Mouse (Mus musculus) MEL (cell line): ENCODE measurements around the gene Coro1b. TPM values are rescaled to one million over a fixed set of nuclear protein-coding genes. Genes with fewer than 3 reads are reported as not detected.

Experiments
- polyA plus RNA-seq, 2 experiments: library from polyadenylated mRNA; stranded (reverse) in 1 of 2; unstranded in 1 of 2; fragments of >175 nt in 1 of 2; fragments of >200 nt in 1 of 2; gene quantifications; 2 replicates each; pipeline versions ENCODE4 v1.2.1 to v1.2.4; 2012; ENCODE audit warnings: low replicate concordance in 2 of 2, low read depth in 1 of 2; ENCODE audit not compliant: insufficient read length in 2 of 2, insufficient read depth in 1 of 2, missing spikeins in 1 of 2
- total RNA-seq: library from RNA; depleted of rRNA; stranded (reverse); fragments of 300-350 nt; gene quantifications from 2 replicates; pipeline ENCODE4 v1.2.3, GENCODE M21; 2012; rRNA removed

Coro1b gene
- total and polyA plus RNA-seq, 3 experiments = 55.5 to 111 TPM; not detected in 1

Other genes starting within 250 kb of the Coro1b start
Only the 30 nearest of the 34 such genes appear.
- gene Unc93b1, start 213.4 kb upstream of the Coro1b start, total RNA-seq = 4.3 and 4.7 TPM in 2 replicates
- gene Unc93b1, start 213.4 kb upstream of the Coro1b start, polyA plus RNA-seq = 1 to 10 TPM in 1 of 2 experiments, not detected in 1; 8.2 TPM
- gene Aldh3b3, start 190.0 kb upstream of the Coro1b start, total RNA-seq = not detected in 2 replicates
- gene Aldh3b3, start 190.0 kb upstream of the Coro1b start, polyA plus RNA-seq = not detected
- not detected in 2 replicates for gene Aldh3b2, start 176.3 kb upstream of the Coro1b start, total RNA-seq
- gene Aldh3b2, start 176.3 kb upstream of the Coro1b start, polyA plus RNA-seq = not detected
- gene Acy3, start 162.0 kb upstream of the Coro1b start, total RNA-seq = 3.3 and 5.9 TPM in 2 replicates
- gene Acy3, start 162.0 kb upstream of the Coro1b start, polyA plus RNA-seq = 10 to 100 TPM in 1 of 2 experiments, not detected in 1; 12.1 TPM
- gene Tbx10, start 155.9 kb upstream of the Coro1b start, total RNA-seq = not detected in 2 replicates
- not detected for gene Tbx10, start 155.9 kb upstream of the Coro1b start, polyA plus RNA-seq
- gene Nudt8, start 148.0 kb upstream of the Coro1b start, total RNA-seq = 64.8 and 71.5 TPM in 2 replicates
- 10 to 100 TPM in 1 of 2 experiments, not detected in 1; 58.1 TPM for gene Nudt8, start 148.0 kb upstream of the Coro1b start, polyA plus RNA-seq
- gene Gm49405, start 148.0 kb upstream of the Coro1b start, total RNA-seq = 1.8 and 3.6 TPM in 2 replicates
- 1 to 10 TPM in 1 of 2 experiments, not detected in 1; 5.7 TPM for gene Gm49405, start 148.0 kb upstream of the Coro1b start, polyA plus RNA-seq
- gene Doc2g, start 145.3 kb upstream of the Coro1b start, total RNA-seq = 6.8 and 9.9 TPM in 2 replicates
- 10 to 100 TPM in 1 of 2 experiments, not detected in 1; 16.0 TPM for gene Doc2g, start 145.3 kb upstream of the Coro1b start, polyA plus RNA-seq
- 235 and 267 TPM in 2 replicates for gene Ndufv1, start 135.8 kb upstream of the Coro1b start, total RNA-seq
- 100 to 1,000 TPM in 1 of 2 experiments, not detected in 1; 218 TPM for gene Ndufv1, start 135.8 kb upstream of the Coro1b start, polyA plus RNA-seq
- 251 and 270 TPM in 2 replicates for gene Gstp1, start 110.6 kb upstream of the Coro1b start, total RNA-seq
- 100 to 1,000 TPM in 1 of 2 experiments, not detected in 1; 369 TPM for gene Gstp1, start 110.6 kb upstream of the Coro1b start, polyA plus RNA-seq
- 7.4 TPM in 1 of 2 replicates, not detected in the other for gene Gstp2, start 102.6 kb upstream of the Coro1b start, total RNA-seq
- gene Gstp2, start 102.6 kb upstream of the Coro1b start, polyA plus RNA-seq = under 1 TPM in 1 of 2 experiments, not detected in 1; 0.65 TPM
- gene Gstp3, start 89.0 kb upstream of the Coro1b start, total RNA-seq = not detected in 2 replicates
- gene Gstp3, start 89.0 kb upstream of the Coro1b start, polyA plus RNA-seq = under 1 TPM in 1 of 2 experiments, not detected in 1; 0.84 TPM
- gene Cabp2, start 67.0 kb upstream of the Coro1b start, total RNA-seq = not detected in 2 replicates
- gene Cabp2, start 67.0 kb upstream of the Coro1b start, polyA plus RNA-seq = under 1 TPM in 1 of 2 experiments, not detected in 1; 0.14 TPM
- gene Cdk2ap2, start 51.4 kb upstream of the Coro1b start, total RNA-seq = 53.4 and 53.5 TPM in 2 replicates
- gene Cdk2ap2, start 51.4 kb upstream of the Coro1b start, polyA plus RNA-seq = 10 to 100 TPM in 1 of 2 experiments, not detected in 1; 97.6 TPM
- 18.4 and 25.3 TPM in 2 replicates for gene Pitpnm1, start 48.6 kb upstream of the Coro1b start, total RNA-seq
- gene Pitpnm1, start 48.6 kb upstream of the Coro1b start, polyA plus RNA-seq = 10 to 100 TPM in 1 of 2 experiments, not detected in 1; 51.2 TPM
- gene Aip, start 22.8 kb upstream of the Coro1b start, total RNA-seq = 37.8 and 40.0 TPM in 2 replicates
- 100 to 1,000 TPM in 1 of 2 experiments, not detected in 1; 101 TPM for gene Aip, start 22.8 kb upstream of the Coro1b start, polyA plus RNA-seq
- not detected in 2 replicates for gene Gpr152, start 8.8 kb upstream of the Coro1b start, total RNA-seq
- under 1 TPM in 1 of 2 experiments, not detected in 1; 0.03 TPM for gene Gpr152, start 8.8 kb upstream of the Coro1b start, polyA plus RNA-seq
- 0.08 and 0.13 TPM in 2 replicates for gene Cabp4, start 4.6 kb upstream of the Coro1b start, total RNA-seq
- under 1 TPM in 1 of 2 experiments, not detected in 1; 0.24 TPM for gene Cabp4, start 4.6 kb upstream of the Coro1b start, polyA plus RNA-seq
- gene Ptprcap, start 5.0 kb downstream of the Coro1b start, total RNA-seq = 75.7 and 80.3 TPM in 2 replicates
- 10 to 100 TPM in 1 of 2 experiments, not detected in 1; 67.9 TPM for gene Ptprcap, start 5.0 kb downstream of the Coro1b start, polyA plus RNA-seq
- 7.4 and 8.7 TPM in 2 replicates for gene Rps6kb2, start 14.7 kb downstream of the Coro1b start, total RNA-seq
- gene Rps6kb2, start 14.7 kb downstream of the Coro1b start, polyA plus RNA-seq = 10 to 100 TPM in 1 of 2 experiments, not detected in 1; 19.8 TPM
- 0.39 and 0.81 TPM in 2 replicates for gene Carns1, start 26.9 kb downstream of the Coro1b start, total RNA-seq
- under 1 TPM in 1 of 2 experiments, not detected in 1; 0.63 TPM for gene Carns1, start 26.9 kb downstream of the Coro1b start, polyA plus RNA-seq
- gene Tbc1d10c, start 42.7 kb downstream of the Coro1b start, total RNA-seq = 14.0 and 15.2 TPM in 2 replicates
- 10 to 100 TPM in 1 of 2 experiments, not detected in 1; 15.5 TPM for gene Tbc1d10c, start 42.7 kb downstream of the Coro1b start, polyA plus RNA-seq
- 437 and 453 TPM in 2 replicates for gene Ppp1ca, start 43.4 kb downstream of the Coro1b start, total RNA-seq
- 100 to 1,000 TPM; 455 to 505 TPM for gene Ppp1ca, start 43.4 kb downstream of the Coro1b start, polyA plus RNA-seq
- 20.5 and 21.3 TPM in 2 replicates for gene Rad9a, start 53.0 kb downstream of the Coro1b start, total RNA-seq
- gene Rad9a, start 53.0 kb downstream of the Coro1b start, polyA plus RNA-seq = 10 to 100 TPM in 1 of 2 experiments, not detected in 1; 37.9 TPM
- 0.13 and 0.42 TPM in 2 replicates for gene Clcf1, start 65.6 kb downstream of the Coro1b start, total RNA-seq
- gene Clcf1, start 65.6 kb downstream of the Coro1b start, polyA plus RNA-seq = 1 to 10 TPM in 1 of 2 experiments, not detected in 1; 2.3 TPM
- not detected in 2 replicates for gene AC109138.7, start 65.7 kb downstream of the Coro1b start, total RNA-seq
- gene AC109138.7, start 65.7 kb downstream of the Coro1b start, polyA plus RNA-seq = not detected
- 18.5 and 21.1 TPM in 2 replicates for gene Pold4, start 83.3 kb downstream of the Coro1b start, total RNA-seq
- 10 to 100 TPM in 1 of 2 experiments, not detected in 1; 40.4 TPM for gene Pold4, start 83.3 kb downstream of the Coro1b start, polyA plus RNA-seq
- gene Ssh3, start 120.6 kb downstream of the Coro1b start, total RNA-seq = 7.4 and 9.2 TPM in 2 replicates
- gene Ssh3, start 120.6 kb downstream of the Coro1b start, polyA plus RNA-seq = 10 to 100 TPM in 1 of 2 experiments, not detected in 1; 14.1 TPM
- 0.96 and 1.4 TPM in 2 replicates for gene Ankrd13d, start 134.5 kb downstream of the Coro1b start, total RNA-seq
- gene Ankrd13d, start 134.5 kb downstream of the Coro1b start, polyA plus RNA-seq = 1 to 10 TPM in 1 of 2 experiments, not detected in 1; 2.6 TPM
- 65.1 and 75.2 TPM in 2 replicates for gene Grk2, start 157.6 kb downstream of the Coro1b start, total RNA-seq
- 100 to 1,000 TPM in 1 of 2 experiments, not detected in 1; 105 TPM for gene Grk2, start 157.6 kb downstream of the Coro1b start, polyA plus RNA-seq